Mouse (Mus musculus): Measurements from ENCODE around the gene 4921509C19Rik. TPM values are rescaled to one million over a fixed set of nuclear protein-coding genes. Genes with fewer than 3 reads are reported as not detected.

The 4921509C19Rik gene
- polyA plus RNA-seq (2014; fragmentation: Illumina TruSeq; extraction: RNeasy Lipid Tissue Mini Kit (QIAGEN cat#74804); ENCODE audit: low replicate concordance), result not detected

DNA sequence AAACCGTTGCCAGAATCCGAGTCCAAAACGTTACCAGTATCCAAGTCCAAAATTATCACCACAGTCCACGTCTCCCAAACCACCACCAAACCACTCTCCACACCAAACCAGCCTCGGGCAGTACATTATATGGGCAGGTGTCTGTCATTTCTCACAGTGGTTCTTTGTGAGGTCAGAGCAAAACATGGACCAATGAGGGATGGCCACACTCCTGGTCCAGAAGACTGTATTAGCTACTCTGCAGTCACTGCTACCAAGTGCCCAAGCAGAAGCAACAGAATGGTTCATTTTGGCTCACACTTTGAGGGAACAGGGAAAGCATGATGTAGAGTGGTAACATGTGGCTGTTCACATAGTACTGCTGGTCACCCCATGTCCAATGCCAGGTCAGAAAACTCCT, at the start of gene 4921509C19Rik:
Gene 4921509C19Rik, minus strand, starts transcription at position 101 of the 400 bp plus-strand sequence.

GRCm38 (mm10) chr2:151494035-151494803, 18.3 kb upstream of the 4921509C19Rik start, which contains the start of gene Nsfl1c:
Gene Nsfl1c (plus strand): TSS chr2:151494182.

Other genes starting within 250 kb of the 4921509C19Rik start
- gene Nsfl1c, start 18.0 kb upstream of the 4921509C19Rik start, polyA plus RNA-seq (2014; fragmentation: Illumina TruSeq; extraction: RNeasy Lipid Tissue Mini Kit (QIAGEN cat#74804); ENCODE audit: low replicate concordance), result 26.7 TPM
- 165 TPM for gene Fkbp1a, start 66.3 kb upstream of the 4921509C19Rik start, polyA plus RNA-seq (2014; fragmentation: Illumina TruSeq; extraction: RNeasy Lipid Tissue Mini Kit (QIAGEN cat#74804); ENCODE audit: low replicate concordance)
- 13.3 TPM for gene Sdcbp2, start 96.5 kb upstream of the 4921509C19Rik start, polyA plus RNA-seq (2014; fragmentation: Illumina TruSeq; extraction: RNeasy Lipid Tissue Mini Kit (QIAGEN cat#74804); ENCODE audit: low replicate concordance)
- 0.74 TPM for gene Snph, start 156.4 kb upstream of the 4921509C19Rik start, polyA plus RNA-seq (2014; fragmentation: Illumina TruSeq; extraction: RNeasy Lipid Tissue Mini Kit (QIAGEN cat#74804); ENCODE audit: low replicate concordance)
- gene Rad21l, start 192.4 kb upstream of the 4921509C19Rik start, polyA plus RNA-seq (2014; fragmentation: Illumina TruSeq; extraction: RNeasy Lipid Tissue Mini Kit (QIAGEN cat#74804); ENCODE audit: low replicate concordance), result 0.59 TPM
- gene Tmem74b, start 225.9 kb upstream of the 4921509C19Rik start, polyA plus RNA-seq (2014; fragmentation: Illumina TruSeq; extraction: RNeasy Lipid Tissue Mini Kit (QIAGEN cat#74804); ENCODE audit: low replicate concordance), result not detected